Mouse (Mus musculus) MEL (cell line): ENCODE measurements at regions not wholly inside any gene's neighbourhood (a gene's known extent, or its start where the extent isn't known, plus 50 kb on each side); places are given as distances from the start of the nearest gene placed in this dataset.

Experiments used
- MAX ChIP-seq: IDR thresholded peaks from 2 replicates; pipeline ENCODE4 v1.6.1; 2011; ENCODE audit warnings: low read length, improper control_type of control experiment
- RAD21 ChIP-seq: IDR thresholded peaks from 2 replicates; pipeline ENCODE4 v1.6.1; 2011; ENCODE audit warnings: mild to moderate bottlenecking, low read depth, low read length, improper control_type of control experiment

GRCm38 (mm10) chr10:111073262-111073661 lies 63.3 kb upstream of the Zdhhc17 start:
- TF ChIP-seq MAX (no peak), RAD21 (no peak)
